Mouse (Mus musculus) liver, embryonic 14.5 days (tissue): ENCODE measurements around the gene Tnfaip2.

ENCODE experiments used
- CTCF ChIP-seq: IDR thresholded peaks from 2 replicates; pipeline ENCODE4 v1.5.1; 2016; ENCODE audit warnings: antibody characterized with exemption, low read depth, control low read depth
- EP300 ChIP-seq: IDR thresholded peaks from 2 replicates; pipeline ENCODE4 v1.6.1; 2016; ENCODE audit warnings: antibody characterized with exemption, low read depth

GRCm38 (mm10) chr12:111440701-111441373 lies 1.4 kb upstream of the Tnfaip2 start:
- TF ChIP-seq CTCF (no peak), EP300 (no peak)
